Mouse (Mus musculus): ENCODE measurements around the gene Zeb2.
A peak's percentile ranks its signal among the peaks of the same experiment; 100 is the strongest.

Gene Zeb2

DNA sequence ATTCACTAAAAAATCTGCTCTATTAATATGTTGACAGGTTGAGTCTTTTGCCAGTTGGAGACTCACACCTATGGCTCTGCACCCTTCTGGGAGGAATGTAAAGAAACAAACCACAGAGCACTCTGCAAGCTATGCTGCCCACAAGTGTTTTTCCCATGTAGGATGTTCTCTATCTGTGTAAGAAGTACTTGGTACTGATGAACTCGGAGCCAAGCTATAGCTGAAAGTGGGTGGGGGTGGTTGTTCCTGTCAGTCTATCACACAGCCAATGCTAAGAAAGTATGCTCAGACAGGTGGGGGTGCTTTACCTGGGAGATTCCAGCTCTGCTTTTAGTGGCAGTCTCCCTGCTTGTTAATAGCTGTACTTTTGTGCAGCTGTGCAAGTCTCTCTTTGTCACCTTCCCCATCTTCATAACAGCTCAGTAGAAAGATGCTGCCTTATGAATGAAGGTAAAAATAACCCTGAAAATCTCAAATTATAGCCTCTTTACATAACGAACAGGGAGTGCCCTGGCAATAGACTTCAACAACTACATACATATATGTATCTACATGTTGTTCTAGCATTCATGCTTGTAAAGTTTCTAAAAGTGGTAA lies 22.7 kb downstream of the Zeb2 start:
- no peak for DNase-seq

DNA sequence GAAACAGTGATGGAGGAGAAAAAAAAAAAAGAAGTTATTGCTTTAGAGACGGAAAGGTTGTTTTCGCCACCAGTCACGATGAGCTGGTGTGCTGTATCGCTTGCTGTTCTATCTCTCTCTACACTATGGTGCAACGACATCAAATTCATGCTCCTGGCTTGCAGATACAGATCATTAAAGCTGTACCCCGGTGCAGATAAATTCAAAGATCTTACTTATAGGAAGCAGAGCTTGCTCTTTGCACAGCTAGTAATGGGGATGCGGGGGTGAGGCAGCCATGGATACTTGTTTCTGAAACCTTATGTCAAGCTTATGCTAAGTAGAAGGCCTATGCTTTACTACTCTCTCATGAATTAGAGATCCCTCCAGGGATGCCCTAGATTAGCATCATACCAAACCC lies 23.7 kb downstream of the Zeb2 start:
- DNase-seq: no peak

DNA sequence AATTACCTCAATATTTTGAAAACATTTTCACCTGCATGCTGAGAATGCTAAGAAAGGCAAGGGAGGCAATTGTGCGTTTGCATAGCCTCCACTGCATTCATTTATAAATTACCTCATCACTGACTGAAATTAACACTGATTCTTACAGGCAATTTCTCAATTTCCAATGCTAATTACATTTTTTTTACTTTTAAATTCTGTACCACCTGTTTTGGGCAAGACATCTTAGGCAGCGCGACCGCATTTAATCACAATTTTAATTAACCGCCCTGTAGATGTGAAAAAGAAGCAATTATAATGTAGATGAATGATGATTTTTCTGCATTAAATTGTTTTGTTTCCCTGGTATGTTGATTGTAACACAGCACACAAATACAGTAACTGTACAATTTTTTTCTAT lies 24.5 kb downstream of the Zeb2 start:
- no peak for DNase-seq

DNA sequence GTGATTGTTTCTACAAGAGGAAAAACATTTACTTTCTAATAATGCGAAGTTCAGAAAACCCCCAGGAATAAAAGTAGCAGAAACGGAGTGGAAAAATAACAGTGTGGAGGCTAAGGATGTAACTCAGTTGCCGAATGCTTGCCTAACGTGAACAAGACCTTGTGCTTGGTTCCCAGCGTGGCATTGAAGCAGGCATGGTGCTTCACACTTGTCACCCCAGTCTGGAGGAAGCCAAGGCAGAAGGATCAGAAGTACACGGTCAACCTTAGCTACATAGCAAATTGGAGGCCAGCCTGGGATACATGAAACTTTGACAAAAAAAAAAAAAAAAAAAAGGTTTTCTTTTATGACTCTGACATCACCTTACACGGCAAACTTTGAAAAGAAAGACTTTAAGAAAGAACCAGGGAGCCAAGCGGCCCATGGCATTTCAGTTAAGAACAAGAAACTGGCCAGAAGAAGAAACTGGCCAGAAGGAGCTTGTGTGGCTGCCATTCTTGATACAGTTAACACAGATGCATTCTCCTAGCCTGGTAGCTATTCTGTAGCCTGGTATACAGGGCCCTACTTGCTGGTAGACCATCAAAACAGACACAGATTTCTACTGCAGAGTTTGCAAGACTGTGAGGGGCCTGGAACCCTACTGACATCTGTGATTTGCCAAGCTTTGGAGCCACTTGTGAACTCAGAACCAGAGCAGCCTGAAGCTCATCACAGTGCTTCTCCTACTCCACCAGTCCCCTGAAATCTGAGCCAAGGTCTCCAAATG lies 26.5 kb downstream of the Zeb2 start:
- DNase-seq: no peak

DNA sequence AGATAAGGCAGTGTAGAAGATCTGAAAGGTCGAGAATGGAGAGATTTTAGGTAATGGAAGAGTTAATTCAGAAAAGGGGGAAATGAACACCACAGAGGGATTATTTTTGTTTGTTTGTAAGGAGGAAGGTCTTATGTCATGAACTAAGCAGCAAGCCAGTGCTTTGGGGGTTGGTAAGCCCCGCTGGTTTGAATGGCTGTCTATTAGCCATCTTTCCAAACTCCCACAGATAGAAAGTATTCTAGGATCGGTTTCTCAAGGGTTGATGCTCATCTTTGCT lies 28.0 kb downstream of the Zeb2 start:
- DNase-seq: no peak

DNA sequence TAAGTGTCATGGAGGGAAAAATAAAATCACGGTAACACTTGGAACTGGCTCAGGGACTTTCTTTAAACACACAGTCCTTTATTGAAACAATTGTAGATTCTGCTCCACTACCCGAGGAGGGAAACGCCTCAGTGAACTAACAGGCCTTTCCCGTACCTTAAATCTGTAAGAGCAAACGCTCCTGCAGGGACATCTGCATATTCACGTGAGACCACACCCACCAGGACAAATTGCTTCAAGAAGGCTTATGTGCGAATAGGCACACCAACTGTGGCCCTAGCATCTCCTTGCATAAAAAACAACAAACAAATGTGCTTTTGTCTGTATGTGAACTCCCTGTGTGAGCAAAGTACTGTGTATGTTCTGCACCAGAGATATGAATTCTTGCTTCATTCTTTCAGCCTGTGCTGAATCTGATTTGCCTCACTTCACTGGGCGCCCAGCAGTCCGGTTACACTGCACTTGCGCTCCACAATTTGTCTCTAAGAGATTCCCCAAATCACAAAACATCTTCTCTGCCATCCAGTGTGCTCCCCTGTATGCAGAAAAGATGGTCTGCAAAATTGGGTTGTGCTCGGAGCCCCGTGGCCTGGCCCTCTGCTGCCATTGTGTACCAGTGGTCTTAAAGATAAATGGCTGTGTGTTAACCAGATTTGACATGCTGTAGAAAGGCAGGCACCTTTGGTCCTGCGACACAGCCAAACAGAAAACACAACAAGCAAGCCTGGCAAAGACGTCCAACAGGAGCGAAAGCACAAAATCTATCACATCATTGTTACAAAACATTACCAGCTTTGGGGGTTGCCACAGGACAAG lies 28.6 kb downstream of the Zeb2 start:
- DNase-seq: no peak

DNA sequence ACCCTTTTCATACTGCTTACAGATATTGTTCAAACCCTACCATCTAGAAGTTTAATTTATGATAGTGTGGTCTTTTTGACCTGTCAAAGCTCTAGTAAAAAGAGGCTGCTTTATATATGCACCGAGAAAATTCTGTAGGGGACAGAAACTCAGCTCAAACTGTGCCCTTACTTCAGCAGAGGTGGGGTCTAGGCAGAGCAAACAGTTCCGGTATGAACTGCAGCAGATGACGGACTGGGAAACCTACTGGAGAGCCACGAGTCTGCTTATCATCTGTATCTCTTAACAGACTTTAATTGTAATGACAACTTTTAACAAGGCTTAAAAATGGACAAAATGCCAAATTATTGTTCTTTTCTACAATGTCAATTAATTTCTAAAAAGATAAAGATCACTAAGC lies 30.0 kb downstream of the Zeb2 start:
- DNase-seq: no peak

DNA sequence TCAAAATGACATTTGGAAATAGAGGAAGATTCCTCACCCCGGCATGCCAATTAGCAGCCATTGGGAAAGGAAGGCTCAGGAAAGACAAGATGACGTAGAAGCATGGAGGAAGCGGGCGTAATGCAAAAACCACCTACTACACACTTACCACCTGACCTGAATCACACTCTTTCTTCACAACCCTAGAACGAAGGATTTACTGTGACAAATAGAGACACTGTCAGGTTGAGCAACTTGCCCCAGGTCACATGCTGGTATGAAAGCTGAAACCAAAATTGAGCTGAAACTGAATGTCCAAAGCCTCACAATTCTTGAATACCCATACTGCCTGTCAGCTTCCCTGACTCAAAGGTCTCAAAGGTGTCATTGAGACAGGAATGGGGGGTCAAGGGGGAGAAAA lies 31.5 kb downstream of the Zeb2 start:
- DNase-seq: no peak

DNA sequence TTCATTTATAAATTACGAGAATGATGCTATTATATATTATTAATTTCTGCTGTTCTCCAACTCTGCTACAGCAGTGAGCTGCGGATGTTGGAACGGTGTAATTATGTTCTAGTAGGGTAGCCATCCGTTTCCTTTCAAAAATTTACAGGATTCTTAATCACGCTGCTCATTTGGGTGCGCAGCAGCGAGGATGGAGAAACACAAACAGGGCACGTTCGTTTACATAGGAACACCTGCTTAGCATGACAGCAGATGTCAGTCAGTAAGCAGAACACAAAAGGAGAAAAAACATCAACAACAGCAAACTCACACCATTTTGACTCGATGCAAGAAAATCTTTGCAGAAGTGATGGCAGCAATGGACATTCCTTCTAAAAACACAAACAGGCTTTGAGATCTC lies 34.2 kb downstream of the Zeb2 start:
- no peak for DNase-seq

DNA sequence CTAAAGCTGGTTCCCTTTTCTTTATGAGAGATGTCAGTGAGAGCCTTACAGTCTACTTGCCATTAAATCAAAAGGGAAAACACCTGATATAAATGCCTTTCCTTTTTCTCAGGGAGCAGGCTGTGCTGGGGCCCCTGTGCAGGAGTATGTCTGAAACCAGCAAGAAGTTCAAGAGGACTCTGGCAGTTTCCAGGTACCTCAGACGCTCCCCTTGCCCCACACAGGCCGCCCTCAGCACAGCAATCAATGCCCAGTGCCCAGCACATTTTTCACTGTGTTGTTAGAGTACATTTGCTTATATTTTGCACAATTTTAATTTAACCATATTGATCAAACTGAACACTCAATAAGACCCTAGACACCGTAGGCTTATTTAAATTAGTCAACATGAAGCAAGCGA lies 35.6 kb downstream of the Zeb2 start:
- DNase-seq: no peak

DNA sequence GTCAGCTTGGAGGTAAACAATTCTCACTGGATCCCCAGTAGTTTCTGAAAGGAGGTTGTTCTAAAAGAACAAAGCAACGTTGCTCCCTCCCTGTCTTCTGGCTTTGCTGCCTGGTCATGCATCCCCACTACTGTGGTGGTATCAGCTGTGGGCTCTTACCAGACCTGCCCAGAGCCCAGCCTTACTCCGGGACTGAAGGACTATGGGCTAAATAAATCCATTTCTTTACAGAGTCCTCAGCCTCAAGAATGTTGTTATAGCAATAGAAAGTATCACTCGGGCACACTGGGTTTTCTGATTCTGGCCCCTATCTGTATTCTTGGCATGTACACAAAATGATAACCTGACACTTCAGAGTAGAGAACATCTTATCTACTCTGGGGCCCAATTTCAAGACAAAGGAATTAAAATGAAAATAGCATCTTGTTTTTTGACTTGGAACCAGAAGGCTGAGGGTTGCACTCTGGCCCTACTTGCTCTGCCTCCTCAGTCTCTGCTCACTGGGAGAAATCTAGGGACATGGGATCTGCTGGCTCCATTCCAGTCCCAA lies 39.2 kb downstream of the Zeb2 start:
- no peak for DNase-seq

DNA sequence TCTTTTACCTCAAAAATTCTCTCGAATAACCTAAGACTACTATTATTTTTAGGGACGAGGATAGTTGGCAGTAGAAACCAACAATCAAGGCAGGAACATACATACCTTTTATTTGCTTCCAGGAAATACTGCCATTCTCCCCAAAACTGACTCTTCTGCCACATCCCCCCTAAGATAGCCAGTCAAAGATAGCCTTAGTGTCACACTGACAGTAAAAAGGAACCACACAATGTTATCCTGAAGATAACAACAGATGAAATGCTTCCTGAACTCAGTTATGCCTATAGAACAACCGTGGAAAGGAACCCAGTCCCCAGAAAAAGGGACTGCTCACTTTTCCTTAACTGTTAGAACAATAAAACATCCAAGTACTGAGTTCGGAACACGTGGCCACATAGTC lies 39.8 kb downstream of the Zeb2 start:
- DNase-seq: no peak

DNA sequence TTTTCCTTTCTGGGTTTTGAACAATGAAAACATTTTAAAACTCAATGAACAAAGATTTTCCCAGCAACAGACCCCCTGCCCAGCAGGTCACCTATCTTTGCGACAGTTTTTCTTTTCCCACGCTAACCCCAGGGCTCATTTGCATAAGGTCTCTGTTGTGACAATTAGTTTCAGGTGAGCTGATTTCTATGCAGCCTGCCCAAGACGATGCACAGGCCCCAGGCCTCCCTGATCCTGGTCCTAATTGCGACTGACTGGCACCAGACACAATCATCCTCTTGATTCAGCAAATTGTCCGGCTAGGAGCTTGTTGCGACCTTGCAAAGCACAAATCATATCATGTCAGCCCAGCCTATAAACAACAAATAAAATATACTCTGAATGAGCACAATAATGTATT lies 44.2 kb downstream of the Zeb2 start:
- no peak for DNase-seq

DNA sequence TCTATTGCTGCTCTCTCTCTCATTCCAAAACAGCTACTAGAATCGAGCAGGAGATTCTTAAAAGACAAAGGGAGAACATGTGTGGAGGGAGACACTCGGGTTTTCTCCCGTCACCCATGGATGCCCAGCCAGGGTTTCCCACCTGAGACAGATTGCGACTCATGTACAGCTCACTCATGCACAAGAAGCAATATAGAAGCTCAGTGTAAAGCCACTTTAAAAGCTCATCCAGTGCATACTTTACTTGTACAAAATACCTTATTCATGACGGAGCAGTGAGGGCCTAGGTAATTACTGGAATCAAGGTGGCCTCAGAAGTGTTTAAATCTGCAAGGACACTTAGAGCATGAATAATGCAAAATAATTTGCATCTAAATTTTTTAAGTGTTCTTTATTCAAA lies 45.9 kb downstream of the Zeb2 start:
- no peak for DNase-seq

DNA sequence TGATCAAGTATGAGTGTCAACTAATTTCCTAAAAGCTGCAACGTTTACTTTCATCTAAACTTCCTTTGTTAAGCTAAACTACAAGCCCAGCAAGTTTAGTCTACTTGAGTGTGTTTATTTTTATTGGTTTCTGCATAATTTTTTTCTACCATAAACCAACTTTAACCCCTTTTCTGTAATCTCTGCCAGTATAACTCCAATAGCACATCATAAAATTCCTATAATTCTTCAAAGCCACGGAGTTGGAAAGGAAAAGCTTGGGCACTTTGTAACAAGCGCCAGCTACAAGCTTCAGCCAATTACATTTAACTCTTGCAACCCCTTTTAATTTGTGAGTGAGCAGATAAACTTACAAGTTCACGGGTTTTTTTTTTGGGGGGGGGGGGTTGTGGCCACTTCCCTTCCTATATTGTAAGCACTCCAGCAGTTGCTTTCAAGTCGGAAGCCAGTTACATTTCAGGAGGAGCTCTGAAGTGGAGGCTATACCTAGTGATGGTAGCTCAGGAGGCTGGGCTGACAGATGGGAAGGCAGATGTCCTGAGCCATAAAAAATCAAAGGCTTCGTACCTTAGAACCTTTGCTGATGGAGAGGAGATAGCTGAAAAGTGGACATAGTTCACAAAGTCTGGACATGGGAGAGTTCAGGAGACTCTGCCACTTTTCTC lies 46.5 kb downstream of the Zeb2 start:
- DNase-seq: no peak

DNA sequence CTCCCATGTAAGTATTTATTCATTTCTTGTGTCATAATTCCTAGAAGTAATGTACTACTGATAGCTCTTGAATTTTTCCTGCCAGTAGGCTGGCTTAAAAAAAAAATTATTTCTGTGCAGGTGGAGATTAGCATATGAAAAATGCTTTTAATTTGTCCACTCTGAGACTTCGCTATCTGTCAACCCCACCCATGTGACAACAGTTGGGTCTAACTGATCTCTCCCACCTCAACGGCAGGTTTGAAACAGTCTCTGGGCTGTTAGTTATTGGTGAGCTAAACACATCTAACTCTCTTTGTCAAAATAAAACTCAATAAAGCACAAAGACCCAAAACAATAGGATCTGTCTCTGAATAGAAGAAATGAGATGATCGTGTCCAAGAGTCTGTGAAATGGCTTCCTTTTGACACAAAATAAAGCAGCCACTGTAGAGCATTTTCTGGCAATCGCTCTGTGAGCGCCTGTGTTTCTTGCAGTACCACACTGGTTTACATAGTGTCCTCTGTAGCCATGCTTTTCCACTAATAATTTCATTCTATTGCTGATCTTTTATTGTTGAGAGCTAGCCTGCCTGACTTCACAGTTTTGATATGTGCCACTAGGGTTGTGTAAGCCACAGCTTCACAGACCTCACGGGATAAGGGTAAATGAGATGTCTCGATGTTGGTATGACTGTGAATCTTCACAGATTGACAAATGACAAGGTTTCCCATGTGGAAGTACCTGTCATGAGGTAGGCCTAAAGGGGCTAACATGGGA lies 48.2 kb downstream of the Zeb2 start:
- no peak for DNase-seq

DNA sequence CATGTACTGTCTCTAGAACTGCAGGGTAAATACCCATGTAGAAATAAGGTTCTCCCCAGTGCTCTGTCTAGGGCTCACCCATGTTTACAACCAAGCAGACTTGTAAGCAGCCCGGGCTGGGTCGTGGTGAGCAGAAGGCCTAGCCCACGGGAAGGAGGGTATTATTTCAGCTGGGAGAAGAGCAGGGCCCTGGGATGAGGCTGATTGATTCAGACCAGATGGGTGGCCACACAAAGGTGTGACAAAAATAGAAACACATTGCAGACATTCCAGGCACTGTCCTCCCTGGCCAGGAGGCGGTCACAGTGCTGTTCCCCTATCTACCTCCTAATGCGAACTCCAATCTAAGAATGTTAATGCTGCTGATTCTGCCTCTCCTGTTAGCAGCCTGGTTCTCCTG lies 50.1 kb downstream of the Zeb2 start:
- peak; percentile 16 for DNase-seq

DNA sequence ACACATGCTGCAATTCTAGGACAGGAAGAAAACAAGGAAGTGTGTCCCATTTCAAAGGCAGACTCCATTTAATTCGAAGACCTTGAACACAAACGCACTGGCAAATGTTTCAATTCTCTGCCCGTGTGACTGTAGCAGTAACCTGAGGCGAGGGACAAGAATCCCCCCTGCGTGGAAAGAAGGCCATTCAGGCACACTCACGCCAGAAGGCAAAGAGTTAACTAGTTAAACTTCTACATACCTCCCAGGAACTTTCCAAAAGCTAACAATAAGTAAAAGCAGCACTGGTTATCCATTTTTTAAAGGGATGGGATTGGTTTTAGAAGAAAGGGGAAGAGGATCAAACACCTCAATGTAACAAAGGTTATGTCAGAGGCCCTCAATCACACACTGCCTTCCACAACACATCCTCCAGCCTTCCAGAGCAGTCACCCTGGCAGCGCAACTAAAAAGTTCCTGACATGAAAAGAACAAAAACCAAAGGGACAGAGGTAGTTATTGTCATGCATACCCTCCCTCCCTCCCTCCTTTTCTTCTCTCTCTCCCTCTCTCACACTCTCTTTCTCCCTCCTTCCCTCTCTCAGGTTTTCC lies 53.8 kb downstream of the Zeb2 start:
- DNase-seq: no peak

DNA sequence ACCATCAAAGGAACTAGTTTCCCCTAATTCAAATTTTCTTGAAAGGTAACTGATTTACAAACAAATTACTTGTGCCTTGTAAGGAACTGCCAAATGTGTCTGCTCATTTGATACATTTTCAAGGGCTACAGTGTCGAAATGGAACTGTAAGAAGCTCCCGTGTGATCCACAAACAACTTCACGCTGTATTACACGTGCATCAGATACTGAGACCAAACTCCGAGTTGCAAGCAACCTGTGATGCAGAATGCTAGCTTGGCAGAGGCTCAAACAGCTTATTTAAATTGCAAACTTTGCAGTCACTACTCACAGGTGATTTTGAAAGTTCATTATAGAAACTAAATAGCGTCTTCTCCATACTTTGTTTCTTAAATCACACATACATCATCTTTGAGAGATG lies 55.1 kb downstream of the Zeb2 start:
- DNase-seq: peak; percentile 24

DNA sequence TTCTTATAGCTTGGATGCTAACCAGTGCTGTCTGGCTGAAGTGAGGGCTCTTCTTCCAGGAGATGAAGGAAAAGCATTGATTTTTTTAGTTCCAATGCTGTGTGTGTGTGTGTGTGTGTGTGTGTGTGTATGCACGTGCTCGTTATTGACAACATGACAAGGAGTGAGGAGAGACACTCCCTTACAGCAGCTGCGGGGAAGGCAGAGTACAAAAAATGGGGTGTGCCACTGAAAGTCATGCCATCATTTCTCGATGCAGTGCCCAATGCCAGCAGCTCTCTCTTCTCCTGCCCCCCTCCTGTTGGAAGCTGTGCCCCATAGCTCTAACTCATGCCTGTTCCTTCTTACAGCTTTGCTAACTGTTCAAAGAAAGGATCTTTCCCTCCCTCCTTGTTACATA lies 56.4 kb downstream of the Zeb2 start:
- DNase-seq: peak; percentile 3

DNA sequence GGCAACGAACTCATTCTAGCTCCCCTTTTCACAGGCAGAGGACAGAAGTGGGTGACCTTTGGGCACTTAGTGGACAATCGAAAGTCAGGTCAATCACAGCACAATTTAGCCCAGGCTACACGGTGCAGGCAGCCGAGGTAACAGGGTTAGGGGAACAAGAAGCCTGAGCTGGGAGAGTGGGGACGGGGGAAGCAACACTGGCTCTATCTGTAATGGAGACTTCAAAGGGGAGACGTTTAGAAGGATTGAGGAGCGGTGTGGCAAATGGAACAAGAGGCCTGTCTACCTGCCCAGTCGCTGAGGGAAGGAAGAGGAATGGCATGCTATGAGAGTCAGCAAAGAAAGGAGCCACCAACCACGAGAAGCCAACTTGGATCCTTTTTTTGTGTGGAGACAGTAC lies 57.0 kb downstream of the Zeb2 start:
- peak; percentile 3 for DNase-seq

DNA sequence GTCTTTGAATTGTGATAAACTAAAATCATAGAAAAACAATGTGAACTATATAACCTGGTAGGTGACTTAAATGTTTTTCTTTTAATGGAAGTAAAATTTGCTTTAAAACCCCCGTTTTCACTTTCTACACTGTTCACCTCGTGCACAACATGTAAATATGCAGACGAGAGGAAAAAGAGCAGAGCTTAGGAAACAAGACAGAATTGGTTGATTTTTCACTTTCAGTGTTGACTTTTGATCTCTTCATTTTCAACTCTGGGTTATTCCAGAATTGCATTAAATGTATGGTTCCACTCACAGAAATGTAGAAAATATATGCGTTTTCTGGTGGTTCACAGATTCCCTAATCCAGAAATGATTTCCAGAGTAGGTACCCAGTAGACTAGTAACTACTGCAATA lies 57.6 kb downstream of the Zeb2 start:
- DNase-seq: no peak
